Mouse (Mus musculus): ENCODE data around the gene Myo5c. TPM values are rescaled to one million over a fixed set of nuclear protein-coding genes. Genes with fewer than 3 reads are reported as not detected.

Myo5c gene
- total RNA-seq, 1 experiment from 2014 or later = 12.1 TPM

DNA sequence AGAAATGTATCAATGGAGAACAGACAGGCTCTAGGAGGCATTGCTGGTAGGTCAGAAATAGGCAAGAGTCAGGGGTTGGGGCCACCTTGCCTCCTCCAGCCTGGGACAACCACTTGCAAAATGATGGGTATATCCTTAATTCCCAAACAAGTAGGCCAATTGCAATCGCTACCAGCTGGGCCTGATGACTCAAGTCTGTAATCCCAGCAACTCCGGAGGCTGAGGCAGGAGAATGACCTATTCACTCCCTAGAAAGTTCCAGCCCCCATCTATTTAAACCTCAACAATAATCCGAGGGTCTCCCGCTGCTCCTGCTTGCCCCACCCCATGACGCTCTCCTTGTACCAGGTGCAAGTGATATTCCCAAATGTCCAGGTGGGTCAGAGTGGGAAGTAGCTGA lies 115.6 kb downstream of the Myo5c start, which contains the start of gene Bcl2l10:
Gene Bcl2l10, plus strand, starts transcription at position 301 of the 400 bp plus-strand sequence.
- ATAC-seq (replicated peaks in 1 of 2; ENCODE audit: insufficient read depth in 1 of 2, low FRiP score in 2 of 2, low TSS enrichment in 1 of 2, low read depth in 1 of 2, poor library complexity in 2 of 2, severe bottlenecking in 2 of 2) = no peak

DNA sequence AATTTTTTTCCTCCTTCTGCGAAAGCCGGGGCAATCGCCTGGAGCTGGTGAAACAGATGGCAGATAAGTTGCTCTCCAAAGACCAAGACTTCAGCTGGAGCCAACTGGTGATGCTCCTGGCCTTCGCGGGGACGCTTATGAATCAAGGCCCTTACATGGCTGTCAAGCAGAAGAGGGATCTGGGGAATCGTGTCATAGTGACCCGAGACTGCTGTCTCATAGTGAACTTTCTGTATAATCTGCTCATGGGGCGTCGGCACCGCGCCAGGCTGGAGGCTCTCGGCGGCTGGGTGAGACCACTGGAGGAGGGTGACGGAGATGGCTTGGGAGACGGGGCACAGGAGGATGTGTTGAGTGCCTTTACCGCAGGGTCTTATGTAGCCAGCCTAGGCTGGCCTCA lies 116.2 kb downstream of the Myo5c start:
- ATAC-seq (replicated peaks in 1 of 2; ENCODE audit: insufficient read depth in 1 of 2, low FRiP score in 2 of 2, low TSS enrichment in 1 of 2, low read depth in 1 of 2, poor library complexity in 2 of 2, severe bottlenecking in 2 of 2) = no peak

DNA sequence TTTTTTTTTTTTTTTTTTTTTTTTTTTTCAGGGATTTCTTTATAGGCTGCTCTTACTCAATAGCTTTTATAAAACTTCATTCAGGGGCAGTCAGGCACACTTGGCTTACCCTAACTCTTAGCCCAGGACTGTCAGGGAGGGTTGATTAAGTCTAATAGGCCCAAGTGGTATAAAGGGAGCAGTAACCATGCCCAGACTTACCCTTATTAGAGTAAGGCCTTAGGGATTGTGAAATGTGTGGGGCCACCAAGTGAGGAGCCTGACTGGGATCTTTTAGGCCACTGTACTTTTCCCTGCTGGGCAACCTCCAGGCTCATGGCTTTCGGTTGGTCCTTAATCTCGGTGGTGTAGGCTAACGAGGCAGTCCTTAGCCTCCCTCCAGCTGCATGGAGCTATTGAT lies 116.8 kb downstream of the Myo5c start:
- ATAC-seq (replicated peaks in 1 of 2; ENCODE audit: insufficient read depth in 1 of 2, low FRiP score in 2 of 2, low TSS enrichment in 1 of 2, low read depth in 1 of 2, poor library complexity in 2 of 2, severe bottlenecking in 2 of 2) = no peak

DNA sequence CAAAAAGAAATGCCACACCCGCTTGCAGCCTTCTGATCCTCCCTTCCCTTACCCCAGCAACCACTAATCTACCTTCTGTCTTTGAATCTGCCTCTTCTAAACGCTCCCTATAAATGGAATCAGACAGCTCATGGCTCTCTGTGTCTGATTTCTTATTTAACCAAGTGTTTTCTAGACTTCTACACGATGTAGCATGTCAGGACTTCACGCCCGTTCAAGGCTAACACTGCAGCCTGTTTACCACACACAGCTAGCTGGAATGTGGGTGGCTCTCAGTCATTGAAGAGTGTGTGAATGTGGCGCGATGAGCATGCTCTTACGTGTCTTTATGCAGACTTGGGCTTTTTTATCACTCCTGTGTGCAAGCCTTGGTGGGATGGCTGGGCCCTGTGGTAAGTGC lies 121.3 kb downstream of the Myo5c start:
- ATAC-seq (replicated peaks in 1 of 2; ENCODE audit: insufficient read depth in 1 of 2, low FRiP score in 2 of 2, low TSS enrichment in 1 of 2, low read depth in 1 of 2, poor library complexity in 2 of 2, severe bottlenecking in 2 of 2) = no peak

Other genes with a start within 250 kb of the Myo5c start
- 98.1 and 107 TPM in 2 replicates for gene Arpp19, start 194.4 kb upstream of the Myo5c start, total RNA-seq (2017)
- gene Myo5a, start 161.0 kb upstream of the Myo5c start, total RNA-seq (2017) = 137 and 162 TPM in 2 replicates
- 6.5 and 8.4 TPM in 2 replicates for gene Gnb5, start 74.3 kb downstream of the Myo5c start, total RNA-seq (2017)
- not detected in 2 replicates for gene Bcl2l10, start 115.7 kb downstream of the Myo5c start, total RNA-seq (2017)
- gene Mapk6, start 178.0 kb downstream of the Myo5c start, total RNA-seq (2017) = 75.8 and 93.7 TPM in 2 replicates
- 44.0 and 54.1 TPM in 2 replicates for gene Leo1, start 209.5 kb downstream of the Myo5c start, total RNA-seq (2017)

All from hematopoietic stem cell, adult 5-6 weeks (primary cell).